Mouse (Mus musculus) embryo, embryonic 11.5 days (tissue): Measurements from ENCODE around the gene Med12l.

Source experiments
- DNase-seq: peaks from one replicate; pipeline ENCODE4 v3.0.0-alpha.2; 2012; ENCODE audit warnings: low read depth, low spot score

Gene Med12l

GRCm38 (mm10) chr3:59248031-59248430 lies 242.4 kb downstream of the Med12l start:
- DNase-seq: no peak

GRCm38 (mm10) chr3:59250454-59250853 lies 244.8 kb downstream of the Med12l start:
- no peak for DNase-seq

GRCm38 (mm10) chr3:59257740-59258664 lies 252.4 kb downstream of the Med12l start:
- DNase-seq: no peak

GRCm38 (mm10) chr3:59260745-59261144 lies 255.1 kb downstream of the Med12l start:
- no peak for DNase-seq

GRCm38 (mm10) chr3:59261709-59262472 lies 256.3 kb downstream of the Med12l start:
- no peak for DNase-seq

- no peak for DNase-seq
Measured at GRCm38 (mm10) chr3:59262704-59263103, 257.1 kb downstream of the Med12l start, which contains the start of gene P2ry12. TSS of gene P2ry12 (minus strand) at chr3:59262871.

- no peak for DNase-seq
Measured at GRCm38 (mm10) chr3:59263417-59263816, 257.8 kb downstream of the Med12l start.

GRCm38 (mm10) chr3:59263988-59264387 lies 258.4 kb downstream of the Med12l start:
- DNase-seq: no peak

GRCm38 (mm10) chr3:59270811-59271210 lies 265.2 kb downstream of the Med12l start:
- no peak for DNase-seq

DNA sequence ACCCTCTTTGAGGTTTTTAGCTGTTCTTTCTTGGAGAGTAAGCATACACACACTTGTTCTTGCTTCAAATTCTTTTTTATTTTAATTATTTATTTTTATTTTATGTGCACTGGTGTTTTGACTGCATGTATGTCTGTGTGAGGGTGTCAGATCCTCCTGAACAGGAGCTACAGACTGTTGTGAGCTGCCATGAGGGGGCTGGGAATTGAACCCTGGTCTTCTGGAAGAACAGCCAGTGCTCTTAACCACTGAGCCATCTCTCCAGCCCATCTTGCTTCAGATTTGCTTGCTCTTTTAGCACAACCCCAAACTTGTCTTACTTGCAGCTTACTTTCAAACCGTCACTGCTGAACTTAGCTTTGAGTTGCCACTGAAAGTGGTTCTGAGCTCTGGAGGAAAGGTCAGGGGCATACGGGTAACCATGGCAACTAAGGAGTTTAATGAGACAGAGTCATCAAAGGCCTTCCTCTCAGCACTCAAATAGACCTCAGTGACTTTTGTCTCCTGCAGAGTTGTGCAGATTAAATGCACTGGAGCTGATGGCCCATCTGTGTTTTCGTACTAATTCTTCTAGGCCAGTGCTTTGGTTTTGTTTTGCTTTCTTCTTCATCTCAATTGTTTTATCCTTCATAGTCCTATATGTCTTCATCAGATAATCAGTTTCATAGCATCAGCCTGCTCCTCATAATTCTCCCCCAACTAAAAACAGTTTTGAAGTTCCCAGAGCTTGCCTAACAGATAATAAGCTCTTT lies 272.1 kb downstream of the Med12l start:
- no peak for DNase-seq

- DNase-seq: no peak
Measured at GRCm38 (mm10) chr3:59278254-59278533, 272.6 kb downstream of the Med12l start.

- no peak for DNase-seq
Measured at GRCm38 (mm10) chr3:59278620-59279019, 273.0 kb downstream of the Med12l start.

DNA sequence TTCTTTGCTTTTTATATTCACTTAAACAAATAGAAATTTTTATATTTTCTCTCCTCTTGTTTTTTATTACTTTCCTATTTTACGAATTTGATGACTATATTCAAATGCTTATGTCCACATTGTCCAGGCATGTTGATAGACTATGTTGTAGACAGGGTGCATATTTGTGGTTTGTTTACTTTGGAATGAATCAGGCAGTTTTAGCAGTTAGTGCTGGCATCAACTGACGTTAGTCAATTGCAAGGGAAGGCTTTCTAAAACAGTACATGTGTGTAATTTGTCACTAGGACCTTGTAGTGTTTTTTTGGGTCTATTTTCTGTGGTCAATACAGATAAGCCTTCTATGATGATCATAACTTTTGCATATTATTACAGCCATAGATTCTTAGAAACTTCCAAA lies 284.9 kb downstream of the Med12l start:
- no peak for DNase-seq

- no peak for DNase-seq
Measured at GRCm38 (mm10) chr3:59293437-59294199, 288.0 kb downstream of the Med12l start.

DNA sequence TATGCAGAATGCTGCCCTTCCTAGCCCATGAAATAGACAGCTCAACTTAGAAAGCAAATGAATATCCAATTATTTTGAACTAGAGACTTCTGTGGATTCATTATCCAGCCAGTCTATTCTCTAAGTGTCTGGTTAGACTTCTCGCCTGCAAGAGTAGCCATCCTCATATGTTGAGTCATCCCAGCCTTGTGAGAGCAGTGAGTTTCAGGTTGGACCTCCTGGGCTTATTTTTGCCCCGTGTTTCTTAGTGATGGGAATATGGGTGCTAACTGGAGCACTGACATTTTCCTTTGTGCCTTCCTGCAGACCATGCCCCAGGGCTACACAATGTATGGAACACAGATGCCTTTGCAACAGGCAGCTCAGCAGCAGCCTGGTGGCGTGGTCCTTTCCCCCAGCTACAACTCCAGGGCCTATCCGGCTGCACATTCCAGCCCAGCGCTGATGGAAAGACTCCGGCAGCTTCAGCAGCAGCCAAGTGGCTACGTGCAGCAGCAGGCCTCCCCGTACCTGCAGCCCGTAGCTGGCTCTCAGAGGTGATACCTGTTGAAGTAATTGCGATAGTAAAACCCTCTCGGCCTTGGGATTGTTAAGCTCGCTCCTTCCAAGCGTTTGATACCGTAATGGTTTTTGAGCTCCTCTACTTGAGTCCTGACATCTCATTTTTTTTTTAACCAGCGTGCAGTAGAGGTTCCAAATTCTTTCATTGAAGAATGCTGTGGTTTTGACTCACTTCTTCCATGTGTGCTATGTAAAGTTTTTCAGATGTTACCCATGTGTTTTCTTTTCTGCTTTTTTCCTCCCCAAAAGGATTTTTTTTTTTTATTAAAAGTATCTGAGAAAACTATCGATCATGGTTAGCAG lies 290.3 kb downstream of the Med12l start:
- DNase-seq: no peak

GRCm38 (mm10) chr3:59296563-59297130 lies 291.0 kb downstream of the Med12l start:
- no peak for DNase-seq

DNA sequence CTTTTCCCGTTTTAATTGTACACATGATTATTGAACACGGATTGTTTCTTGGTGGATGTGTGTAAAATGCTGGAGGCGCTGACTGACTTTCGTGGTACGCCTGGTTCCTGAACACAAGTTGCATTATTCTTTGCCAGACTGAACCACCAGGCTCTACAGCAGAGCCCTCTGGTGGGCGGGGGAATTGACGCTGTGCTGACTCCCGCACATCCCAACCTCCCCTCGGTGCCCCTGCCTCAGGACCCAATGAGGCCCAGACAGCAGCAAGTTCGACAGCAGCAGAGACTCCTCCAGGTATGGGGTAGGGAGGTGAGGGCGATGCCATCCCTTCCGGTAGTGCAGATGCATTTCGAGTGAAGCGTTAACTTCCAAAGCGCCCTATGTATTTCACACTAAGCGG lies 292.0 kb downstream of the Med12l start:
- DNase-seq: no peak

DNA sequence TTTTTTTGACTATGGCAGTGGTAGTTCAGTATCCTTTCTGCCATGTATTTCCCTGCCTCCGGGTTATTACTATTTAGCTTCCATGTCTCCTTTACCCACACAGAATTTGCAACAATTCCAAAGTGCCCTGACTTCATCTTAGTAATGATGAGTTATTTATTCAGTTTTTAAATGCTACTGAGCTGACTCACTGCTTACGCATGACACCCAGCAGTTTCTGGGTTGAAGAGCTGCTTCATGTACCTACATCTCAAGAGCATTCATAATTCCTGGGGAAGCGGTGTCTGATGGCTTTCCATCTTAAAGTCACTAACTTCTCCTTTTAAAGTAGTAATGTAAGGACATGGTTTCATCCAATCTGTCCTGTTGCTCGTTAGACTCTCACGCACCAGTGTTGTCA lies 299.3 kb downstream of the Med12l start:
- DNase-seq: no peak

DNA sequence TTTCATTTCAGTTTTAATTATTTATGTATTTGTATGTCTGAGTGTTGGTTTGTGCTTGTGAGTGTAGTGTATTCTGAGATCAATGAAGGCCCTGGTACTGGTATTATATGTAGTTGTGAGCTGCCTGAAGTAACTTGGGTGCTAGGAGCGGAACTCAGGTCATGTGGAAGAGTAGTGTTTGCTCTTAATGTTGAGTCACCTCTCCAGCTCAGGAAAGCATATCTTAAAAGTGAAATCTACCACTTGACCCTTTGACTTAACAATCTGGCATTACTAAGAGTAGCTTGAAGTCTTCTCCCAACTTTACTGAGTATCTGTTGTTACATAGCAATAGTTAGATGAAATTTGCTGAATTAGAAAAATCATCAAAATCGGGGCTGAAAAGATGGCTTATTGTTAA lies 299.9 kb downstream of the Med12l start:
- no peak for DNase-seq

DNA sequence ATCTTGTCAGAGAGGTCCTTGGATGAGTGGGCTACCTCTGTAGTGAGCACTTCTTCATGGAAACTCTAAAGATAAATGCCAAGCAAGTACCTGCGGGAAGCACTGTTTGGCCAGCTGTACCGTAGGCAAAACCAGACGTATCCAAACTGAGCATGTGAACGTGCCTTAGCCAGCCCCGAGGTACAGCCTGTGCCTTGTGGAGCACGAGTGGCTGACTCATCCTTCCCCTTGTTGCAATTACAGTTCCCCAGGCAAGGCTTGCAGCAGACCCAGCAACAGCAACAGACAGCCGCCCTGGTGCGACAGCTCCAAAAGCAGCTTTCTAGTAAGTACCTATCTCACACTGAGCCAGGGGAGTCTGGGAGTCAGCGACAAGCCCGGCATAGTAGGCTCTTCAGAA lies 307.0 kb downstream of the Med12l start:
- DNase-seq: no peak
